Mouse (Mus musculus) testis, adult 2 months (tissue): ENCODE results near the gene Col4a4. TPM values are rescaled to one million over a fixed set of nuclear protein-coding genes. Genes with fewer than 3 reads are reported as not detected.
A peak's percentile ranks its signal among the peaks of the same experiment; 100 is the strongest.

ENCODE experiments used
- H3K27ac ChIP-seq: fragments of 200-500 bp; 2 replicates; pipeline ENCODE4 v1.5.1; 2012; ENCODE audit warnings: low read depth, low read length; ENCODE audit not compliant: control insufficient read depth, insufficient read depth
- H3K27me3 ChIP-seq: fragments of 200-500 bp; 2 replicates; pipeline ENCODE4 v1.6.1; 2012; ENCODE audit warnings: mild to moderate bottlenecking, low read length, moderate library complexity; ENCODE audit not compliant: control insufficient read depth, insufficient read depth
- H3K36me3 ChIP-seq: fragments of 200-500 bp; 2 replicates; pipeline ENCODE4 v1.6.1; 2012; ENCODE audit warnings: mild to moderate bottlenecking, low read length; ENCODE audit not compliant: control insufficient read depth, insufficient read depth
- H3K4me1 ChIP-seq: fragments of 200-500 bp; 2 replicates; pipeline ENCODE4 v1.6.1; 2012; ENCODE audit warnings: low read length; ENCODE audit not compliant: control insufficient read depth, insufficient read depth
- H3K4me3 ChIP-seq: fragments of 200-500 bp; 2 replicates; pipeline ENCODE4 v1.5.1; 2012; ENCODE audit warnings: low read depth, mild to moderate bottlenecking, low read length, moderate library complexity, mixed read lengths; ENCODE audit not compliant: control insufficient read depth
- CTCF ChIP-seq: fragments of 200-500 bp; IDR thresholded peaks from 2 replicates; pipeline ENCODE4 v1.5.1; 2012; ENCODE audit warnings: low read depth, mild to moderate bottlenecking, inconsistent platforms, low read length, moderate library complexity; ENCODE audit not compliant: control insufficient read depth, insufficient read depth, insufficient replicate concordance
- POLR2A ChIP-seq: fragments of 200-500 bp; IDR thresholded peaks from 2 replicates; pipeline ENCODE4 v1.6.1; 2012; ENCODE audit warnings: low read depth, mild to moderate bottlenecking, inconsistent platforms, low read length, moderate library complexity; ENCODE audit not compliant: control insufficient read depth
- polyA plus RNA-seq: library from polyadenylated mRNA; depleted of rRNA; stranded (reverse); fragments of >200 nt; gene quantifications from 2 replicates; pipeline ENCODE4 v1.2.3, GENCODE M21; 2012

Gene Col4a4
- polyA plus RNA-seq, 1 experiment: 5.4 TPM

DNA sequence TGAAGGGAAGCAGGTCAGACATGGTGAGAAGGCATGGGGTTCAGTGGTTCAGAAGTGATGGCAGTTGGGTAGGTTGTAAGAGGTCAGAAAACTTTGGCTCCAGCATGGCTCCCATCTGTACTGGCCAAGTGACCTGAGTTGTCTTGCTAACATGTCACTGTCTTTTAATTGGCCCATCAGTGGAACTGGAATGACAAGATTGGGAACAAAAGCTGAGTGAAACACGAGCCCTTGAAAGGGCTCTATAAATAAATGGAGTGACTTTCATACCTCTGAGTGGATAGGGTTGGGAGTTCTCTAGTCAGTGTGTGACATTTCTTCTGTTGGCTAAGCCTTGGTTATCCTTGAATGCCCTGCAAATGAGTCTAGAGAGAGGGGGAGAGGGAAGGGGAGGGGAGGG, 146.5 kb downstream of the Col4a4 start:
- no peaks in the 10 kb centered on the region for H3K4me1 ChIP-seq
- TF ChIP-seq CTCF (no peak), POLR2A (no peak)
- H3K36me3 ChIP-seq: no peaks in the 10 kb centered on the region
- H3K27me3 ChIP-seq: no peaks in the 10 kb centered on the region
- H3K4me3 ChIP-seq: no peak overlapping the region
- H3K27ac ChIP-seq: no peak overlapping the region

DNA sequence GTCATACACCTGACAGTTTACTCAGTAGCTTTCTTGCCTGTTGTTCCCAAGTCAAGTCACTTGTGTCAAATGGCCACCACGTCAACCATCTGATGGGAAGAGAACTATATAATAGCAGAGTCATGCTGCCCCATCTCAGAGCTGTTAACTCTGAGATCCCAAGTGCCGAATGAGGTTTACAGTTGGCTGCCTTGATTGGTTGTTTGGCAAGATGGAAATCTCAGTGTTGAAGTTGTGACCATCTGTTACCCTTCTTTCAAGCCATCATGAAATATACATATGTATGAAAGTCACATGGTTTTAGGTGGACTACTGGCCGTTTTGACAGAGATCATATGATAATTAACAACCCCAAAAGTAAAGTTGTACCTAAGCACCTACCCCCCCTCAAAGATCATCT, 149.4 kb downstream of the Col4a4 start:
- TF ChIP-seq POLR2A: no peak
- H3K4me3 ChIP-seq: no peak overlapping the region
- H3K27ac ChIP-seq: no peak overlapping the region
- H3K27me3 ChIP-seq: no peaks in the 10 kb centered on the region
- no peaks in the 10 kb centered on the region for H3K4me1 ChIP-seq
- no peaks in the 10 kb centered on the region for H3K36me3 ChIP-seq

GRCm38 (mm10) chr1:82433649-82434005, 153.0 kb downstream of the Col4a4 start:
- Histone ChIP-seq H3K36me3 (no peaks in the 10 kb centered on the region), H3K4me1 (no peaks in the 10 kb centered on the region), H3K27me3 (no peaks in the 10 kb centered on the region), H3K27ac (no peak overlapping the region), H3K4me3 (no peak overlapping the region)
- TF ChIP-seq POLR2A: no peak
- TF ChIP-seq CTCF: no peak

- Histone ChIP-seq H3K27me3 (no peaks in the 10 kb centered on the region), H3K4me1 (no peaks in the 10 kb centered on the region), H3K27ac (no peak overlapping the region), H3K36me3 (no peaks in the 10 kb centered on the region), H3K4me3 (no peak overlapping the region)
- TF ChIP-seq POLR2A (no peak), CTCF (peak; percentile 32; the same call in 1 of the 2 replicates)
Measured at GRCm38 (mm10) chr1:82432919-82433648, 153.6 kb downstream of the Col4a4 start.

DNA sequence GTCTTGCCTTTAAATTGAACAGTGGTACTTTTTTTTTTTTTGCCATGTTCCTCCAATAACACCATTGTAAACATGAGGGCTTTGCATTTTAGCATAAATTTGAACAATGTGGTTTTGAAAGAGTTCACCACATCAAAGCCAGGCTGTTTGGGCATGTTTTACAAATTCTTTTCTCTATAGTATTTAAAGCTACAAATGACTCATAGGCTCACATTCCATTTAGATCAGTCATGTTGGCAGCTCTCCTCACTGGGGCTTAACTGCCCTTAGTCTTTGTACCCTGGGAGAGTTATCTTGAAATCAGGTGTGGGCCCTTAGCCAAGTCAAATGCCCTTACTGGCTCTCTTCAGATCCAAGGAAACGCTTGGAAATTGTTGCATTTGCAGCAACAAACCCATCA, 157.6 kb downstream of the Col4a4 start:
- Histone ChIP-seq H3K4me3 (no peak overlapping the region), H3K36me3 (no peaks in the 10 kb centered on the region), H3K27me3 (no peaks in the 10 kb centered on the region), H3K27ac (no peak overlapping the region), H3K4me1 (no peaks in the 10 kb centered on the region)
- TF ChIP-seq CTCF (no peak), POLR2A (no peak)

GRCm38 (mm10) chr1:82427729-82428128, 158.9 kb downstream of the Col4a4 start:
- Histone ChIP-seq H3K36me3 (no peaks in the 10 kb centered on the region), H3K4me1 (no peaks in the 10 kb centered on the region), H3K4me3 (no peak overlapping the region), H3K27me3 (no peaks in the 10 kb centered on the region), H3K27ac (no peak overlapping the region)
- TF ChIP-seq POLR2A (no peak), CTCF (no peak)

DNA sequence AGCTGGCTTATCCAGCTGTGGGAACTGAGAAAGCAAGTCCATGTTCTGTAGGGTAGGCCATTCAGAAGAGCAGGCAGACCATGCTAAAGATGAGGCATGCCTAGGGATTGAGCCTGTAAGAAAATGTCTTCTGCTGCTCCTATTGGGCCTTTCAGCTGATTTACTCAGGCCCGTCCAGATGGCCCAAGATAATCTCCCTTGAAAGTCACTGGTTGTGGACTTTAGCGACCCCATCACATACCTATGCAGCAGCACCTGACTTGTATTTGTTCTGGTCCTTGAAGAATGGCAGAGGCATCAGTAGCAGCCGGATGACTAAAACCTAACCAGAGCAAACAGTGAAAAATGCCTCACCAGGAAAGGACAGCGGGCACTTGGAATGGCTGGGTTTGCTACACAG, 171.0 kb downstream of the Col4a4 start:
- Histone ChIP-seq H3K36me3 (no peaks in the 10 kb centered on the region), H3K4me1 (no peaks in the 10 kb centered on the region), H3K27ac (no peak overlapping the region), H3K27me3 (no peaks in the 10 kb centered on the region), H3K4me3 (no peak overlapping the region)
- TF ChIP-seq CTCF: no peak
- no peak for TF ChIP-seq POLR2A
